Mouse (Mus musculus) left cerebral cortex, postnatal 4 days (tissue): ENCODE measurements around the gene Gm17334. TPM values are rescaled to one million over a fixed set of nuclear protein-coding genes. Genes with fewer than 3 reads are reported as not detected.
A peak's percentile ranks its signal among the peaks of the same experiment; 100 is the strongest.
"Not testable (repeated sequence)": the region's sequence is repeated elsewhere in the genome, so short reads cannot be mapped to it uniquely, and the experiment has no call there.

Source experiments
- DNase-seq: peaks from one replicate; pipeline ENCODE4 v3.0.0-alpha.2; 2022
- intact Hi-C: fragments of 180-260 bp; cut with DNase I; formaldehyde crosslinking; loops from one replicate; pipeline ENCODE4 v1.15.1; 2025
- total RNA-seq, 2 experiments: library from RNA; stranded (reverse); gene quantifications; 2 replicates each; pipeline ENCODE4 v1.2.3; 2021

Gm17334 gene
- total RNA-seq, 2 experiments from 2014 or later = not detected

DNA sequence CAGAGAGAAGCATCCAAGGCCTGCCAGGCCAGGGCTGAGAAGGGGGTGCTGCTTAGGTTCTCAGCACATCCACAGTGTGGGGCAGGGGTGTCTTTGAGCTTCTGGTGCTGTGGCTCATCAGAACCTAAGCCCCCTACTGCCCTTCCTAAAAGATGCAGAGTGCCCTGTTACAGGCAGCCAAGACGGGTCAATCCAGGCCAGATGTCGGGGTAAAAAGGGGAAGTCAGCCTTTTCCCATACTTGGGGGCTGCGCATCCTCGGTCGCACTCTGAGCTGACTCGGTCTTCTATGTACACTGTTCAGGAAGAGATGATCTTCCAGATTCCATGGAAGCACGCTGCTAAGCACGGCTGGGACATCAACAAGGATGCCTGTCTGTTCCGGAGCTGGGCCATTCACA, 451 bp downstream of the Gm17334 start:
- intact Hi-C loops = no loop called here

DNA sequence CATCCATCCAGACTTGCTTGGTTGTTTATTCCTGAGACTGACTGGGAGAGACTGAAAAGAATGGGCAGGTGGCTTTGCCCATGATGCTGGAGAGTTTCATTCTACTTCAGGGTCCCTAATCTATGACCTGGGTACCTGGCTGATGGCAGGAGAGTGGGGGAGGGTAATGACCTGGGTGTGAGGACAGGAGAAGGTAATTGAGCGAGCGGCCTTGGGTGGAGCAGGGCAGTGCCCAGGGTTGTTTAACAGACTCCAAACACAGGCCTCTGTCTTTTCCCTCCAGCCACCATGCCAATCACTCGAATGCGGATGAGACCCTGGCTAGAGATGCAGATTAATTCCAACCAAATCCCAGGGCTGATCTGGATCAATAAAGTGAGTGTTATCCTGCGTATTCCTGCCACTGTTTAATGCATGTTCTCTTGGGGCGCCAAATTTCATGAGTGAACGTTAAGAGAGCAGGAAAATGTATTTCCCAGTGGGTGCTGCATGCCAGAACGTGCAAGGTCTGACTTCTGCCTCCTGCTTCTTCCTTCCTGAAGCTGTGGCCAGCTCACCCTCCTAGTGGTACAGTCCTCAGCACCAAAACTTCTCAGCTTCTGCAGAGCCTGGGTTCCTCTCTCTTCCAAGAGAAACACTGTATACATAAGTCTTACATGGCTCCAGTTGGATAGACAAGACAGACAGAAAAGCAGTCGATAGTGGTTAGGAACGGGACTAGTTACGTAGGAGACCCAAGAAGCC, 1.8 kb downstream of the Gm17334 start:
- intact Hi-C loops = no loop called here
- no peak for DNase-seq

More for the DNA sequence above, 451 bp downstream of the Gm17334 start:
- no peak for DNase-seq

DNA sequence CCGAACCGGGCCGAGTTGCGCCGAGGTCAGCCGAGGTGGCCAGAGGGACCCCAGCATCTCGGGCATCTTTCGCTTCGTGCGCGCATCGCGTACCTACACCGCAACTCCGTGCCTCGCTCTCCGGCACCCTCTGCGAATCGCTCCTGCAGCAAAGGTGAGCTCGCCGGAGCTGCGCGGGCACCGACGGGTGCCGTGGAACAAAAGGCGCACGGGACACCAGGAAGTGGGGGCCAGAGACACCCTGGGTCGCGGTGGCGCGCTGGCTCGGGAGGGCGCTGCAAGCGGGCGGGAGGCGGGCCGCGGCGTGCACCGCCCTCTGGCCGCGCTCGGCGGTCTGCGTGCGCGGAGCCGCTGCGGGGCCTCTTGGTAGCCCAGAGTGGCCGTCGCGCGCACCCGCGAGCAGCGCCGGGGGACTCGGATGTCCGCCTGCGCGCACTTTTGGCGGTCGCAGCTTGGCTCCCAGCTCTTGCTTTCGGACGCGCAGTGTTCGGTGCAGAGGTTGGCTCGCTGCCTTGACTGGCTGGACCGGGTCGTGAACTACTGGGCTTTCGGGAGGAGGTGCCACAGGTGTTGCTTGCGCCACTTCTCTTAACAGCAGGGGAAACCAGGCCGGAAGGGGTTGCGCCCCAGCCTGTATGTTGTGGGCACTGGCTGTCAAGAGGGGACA, 2.7 kb downstream of the Gm17334 start:
- peak; percentile 54 for DNase-seq
- intact Hi-C loops = no loop called here

- intact Hi-C loops = no loop called here
- peak; percentile 83 for DNase-seq
Observed at GRCm38 (mm10) chr11:53769760-53770124, 3.2 kb downstream of the Gm17334 start, which contains the start of gene Irf1. Gene Irf1 (plus strand): TSS chr11:53770014.

GRCm38 (mm10) chr11:53769185-53769576, 3.8 kb downstream of the Gm17334 start:
- intact Hi-C loops = no loop called here
- DNase-seq = no peak

- DNase-seq = no peak
- intact Hi-C loops = no loop called here
Observed at GRCm38 (mm10) chr11:53768422-53769184, 4.4 kb downstream of the Gm17334 start.

- intact Hi-C loops = no loop called here
- DNase-seq = no peak
Observed at GRCm38 (mm10) chr11:53764581-53764980, 8.4 kb downstream of the Gm17334 start.

DNA sequence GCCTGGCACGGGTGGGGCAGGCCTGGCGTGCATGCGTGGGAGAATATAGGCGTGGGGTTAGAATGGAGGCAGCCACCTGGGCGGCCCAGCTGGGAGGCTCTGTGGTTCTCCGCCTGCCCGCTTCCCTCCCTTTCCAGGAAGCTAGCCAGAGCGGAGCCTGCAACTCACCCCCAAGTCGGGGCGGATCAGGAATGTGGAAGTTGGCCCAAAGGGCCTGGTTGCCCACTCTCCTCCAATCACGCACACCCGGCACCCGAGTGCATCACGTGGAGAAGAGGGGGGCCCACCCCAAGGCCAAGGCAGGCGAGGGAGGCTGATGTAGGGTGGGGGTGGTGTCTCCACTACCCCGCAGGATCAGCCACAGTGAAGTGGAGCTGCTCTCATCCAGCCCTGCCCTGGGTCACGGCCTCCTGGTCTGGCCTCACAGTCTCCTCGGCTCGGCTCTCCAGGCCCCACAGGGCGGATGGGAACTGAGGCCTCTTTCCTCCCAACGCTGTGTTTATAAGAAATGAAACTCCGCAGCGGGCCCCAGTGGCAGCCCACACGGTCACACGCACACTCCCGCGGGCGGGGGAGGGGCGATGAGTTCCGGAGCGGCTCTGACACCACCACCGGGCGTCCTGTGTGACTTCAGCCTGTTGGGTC, 9.4 kb downstream of the Gm17334 start:
- peak; percentile 75 for DNase-seq
- intact Hi-C loops = no loop called here

- intact Hi-C loops = no loop called here
- peak; percentile 62 for DNase-seq
Observed at GRCm38 (mm10) chr11:53762827-53763495, 10.0 kb downstream of the Gm17334 start.

GRCm38 (mm10) chr11:53762426-53762825, 10.6 kb downstream of the Gm17334 start:
- intact Hi-C loops = no loop called here
- no peak for DNase-seq

DNA sequence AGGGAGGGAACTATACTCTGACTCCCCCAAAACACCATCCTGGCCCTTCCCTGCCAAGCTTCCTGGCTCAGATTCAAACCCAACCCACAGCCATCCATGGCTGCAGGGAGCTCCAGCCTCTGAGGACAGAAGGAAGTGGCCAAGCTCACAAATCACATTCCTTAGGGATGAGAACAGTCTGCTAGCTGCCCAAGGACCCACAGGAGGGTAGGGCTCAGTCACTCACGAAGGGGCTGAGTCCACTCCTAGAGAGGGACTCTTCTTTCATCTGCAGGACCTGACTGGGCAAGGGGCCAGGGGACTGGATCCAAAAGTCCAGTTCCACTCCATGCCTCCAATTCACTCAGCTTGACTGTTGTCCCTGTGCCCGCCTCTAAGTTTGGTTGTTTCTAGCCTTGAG, 11.2 kb downstream of the Gm17334 start:
- intact Hi-C loops = no loop called here
- DNase-seq = peak; percentile 79

DNA sequence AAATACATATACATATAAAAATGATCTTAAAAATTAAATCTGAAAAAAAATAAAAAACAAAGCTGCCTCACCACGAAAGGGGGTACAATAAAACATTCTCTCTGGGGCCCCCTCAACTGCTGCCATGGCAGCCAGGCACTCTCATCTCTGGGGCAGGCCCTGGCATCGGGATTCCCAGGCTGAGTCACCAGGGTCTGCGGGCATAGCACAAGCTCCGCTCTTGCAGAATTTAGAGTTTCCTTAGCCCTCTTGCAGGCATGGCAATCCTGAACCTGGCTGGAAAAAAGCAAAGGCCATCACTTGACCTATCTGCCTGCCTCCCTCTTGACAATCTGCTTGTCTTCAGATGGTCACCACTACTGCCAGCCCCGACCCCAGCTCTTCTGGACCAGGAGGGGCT, 11.7 kb downstream of the Gm17334 start:
- intact Hi-C loops = no loop called here
- DNase-seq = no peak

DNA sequence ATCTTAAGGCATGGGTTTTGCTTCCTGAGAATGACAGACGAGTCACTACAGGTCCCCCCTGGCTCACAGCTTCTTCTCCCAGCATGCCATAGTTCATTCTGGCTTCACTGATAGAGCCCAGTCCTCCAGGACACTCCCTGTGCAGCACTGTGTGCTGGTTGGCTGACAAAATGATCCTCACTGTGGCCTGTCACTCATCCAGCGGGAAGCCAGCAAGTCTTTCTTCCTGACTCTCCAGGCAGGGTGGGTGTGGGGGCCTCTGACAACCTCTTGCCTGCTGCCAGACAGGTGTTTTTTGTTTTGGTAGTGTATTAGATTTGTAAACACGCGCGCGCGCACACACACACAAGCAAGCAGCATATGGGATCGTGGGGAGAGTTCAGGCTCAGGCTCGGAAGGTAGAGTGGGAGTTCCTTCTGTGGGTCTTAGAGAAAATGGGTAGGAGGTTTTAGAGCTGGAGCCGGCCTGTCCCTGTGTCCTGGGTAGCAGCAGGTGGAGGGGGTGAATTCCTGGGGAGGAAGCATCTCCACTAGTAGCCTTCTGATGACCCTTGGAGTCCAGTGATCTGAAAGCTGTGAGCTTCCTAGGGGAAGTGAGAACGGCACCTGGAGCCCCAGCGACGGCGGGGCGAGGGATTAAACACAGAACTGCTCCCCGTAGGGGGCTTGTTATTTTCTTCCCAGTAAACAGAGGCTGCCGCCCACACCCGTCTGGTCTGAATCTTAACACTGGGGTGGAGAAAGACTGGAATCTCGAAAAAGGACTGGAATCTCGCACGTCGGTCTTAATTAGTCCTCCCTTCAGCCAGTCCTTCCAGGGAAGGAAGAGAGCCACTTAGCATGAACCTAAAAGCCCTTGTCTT, 13.2 kb downstream of the Gm17334 start:
- DNase-seq = no peak
- intact Hi-C loops = no loop called here

DNA sequence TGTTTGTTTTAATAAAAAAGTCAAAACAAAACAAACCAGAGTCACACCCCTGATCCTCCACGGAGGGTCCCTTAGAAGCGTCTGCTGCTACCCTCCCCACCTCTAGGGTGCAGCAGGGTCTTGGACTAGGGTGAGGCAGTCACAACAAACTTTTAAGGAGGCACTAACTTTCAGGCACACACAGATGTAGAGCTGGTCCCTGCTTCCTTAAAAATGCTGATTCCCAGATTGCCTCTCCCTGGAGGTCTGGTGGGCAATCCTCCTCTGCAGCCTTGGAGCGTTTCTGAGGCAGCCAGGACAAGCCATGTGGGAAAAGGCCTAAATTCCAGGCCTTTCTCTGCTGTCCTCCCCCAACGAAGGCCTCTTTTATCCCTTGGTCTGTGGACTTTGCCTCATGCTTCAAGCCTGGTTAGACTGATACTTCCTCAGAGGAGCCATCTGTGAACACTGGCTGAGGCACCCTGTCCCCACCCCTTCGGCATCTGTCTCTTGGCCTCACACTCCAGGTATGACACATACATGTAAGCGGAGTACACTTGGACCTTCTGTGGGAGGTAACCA, 14.1 kb downstream of the Gm17334 start:
- intact Hi-C loops = no loop called here
- no peak for DNase-seq

DNA sequence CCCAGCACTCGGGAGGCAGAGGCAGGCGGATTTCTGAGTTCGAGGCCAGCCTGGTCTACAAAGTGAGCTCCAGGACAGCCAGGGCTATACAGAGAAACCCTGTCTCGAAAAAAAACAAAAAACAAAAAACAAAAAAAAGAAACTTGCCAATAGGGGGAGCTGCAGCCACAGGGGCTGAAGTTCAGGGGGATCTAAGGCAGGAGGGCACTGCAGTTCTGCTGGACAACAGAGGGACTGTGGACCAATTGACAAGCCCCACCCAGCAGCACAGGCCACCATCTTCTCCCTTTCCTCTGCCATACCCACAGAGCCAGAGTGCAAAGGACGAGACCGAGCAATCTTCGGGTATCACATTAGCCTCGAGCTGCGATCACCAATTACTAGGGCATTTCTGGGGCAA, 15.0 kb downstream of the Gm17334 start:
- intact Hi-C loops, DNase-seq: not testable (repeated sequence)

DNA sequence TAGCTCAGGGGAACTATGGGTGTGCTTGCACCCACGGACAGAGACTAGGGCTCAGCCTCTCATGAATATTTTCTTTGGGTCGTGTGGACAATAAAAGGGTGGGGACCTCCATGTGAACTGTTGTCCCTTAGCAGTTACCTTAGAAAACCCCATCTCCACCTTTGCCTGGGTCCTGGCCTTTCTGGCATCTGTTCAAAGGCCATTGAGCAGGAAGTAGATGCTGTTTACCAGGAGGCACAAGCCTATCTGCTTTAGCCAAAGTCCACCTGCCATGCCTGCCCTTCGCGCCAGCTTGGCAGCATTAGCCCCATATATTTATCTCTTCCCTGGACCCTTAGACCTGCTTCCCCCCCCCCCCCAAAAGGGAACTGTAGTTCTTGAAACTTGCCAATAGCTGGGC, 15.4 kb downstream of the Gm17334 start:
- no peak for DNase-seq
- intact Hi-C loops = no loop called here

GRCm38 (mm10) chr11:53755011-53755595, 17.9 kb downstream of the Gm17334 start:
- intact Hi-C loops = no loop called here
- no peak for DNase-seq

GRCm38 (mm10) chr11:53749716-53750352, 23.2 kb downstream of the Gm17334 start:
- intact Hi-C loops = no loop called here
- no peak for DNase-seq
